29 mouse cellular contexts compared by ENCODE assay signal in the genomic region with DNA sequence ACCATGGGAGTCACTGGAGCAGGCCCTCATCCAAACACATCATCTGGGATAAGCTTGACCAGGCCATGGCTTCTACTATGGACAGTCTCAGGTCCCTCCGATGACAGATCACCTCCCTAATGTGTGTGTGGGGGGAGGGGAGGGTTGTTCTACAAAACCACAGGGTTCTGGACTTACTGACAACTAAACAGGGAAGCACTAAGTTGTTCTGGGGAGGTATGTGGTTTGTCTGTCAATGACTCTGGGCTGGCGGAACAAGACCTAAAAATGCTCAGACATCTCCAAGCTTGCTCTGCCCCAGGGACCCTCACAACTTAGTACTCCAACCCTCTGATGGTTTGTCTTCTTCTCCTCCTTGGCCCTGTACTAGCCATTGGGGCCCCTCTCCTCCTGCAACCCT.
"Had no signal": no experiment of that assay in that cellular context is flagged by ENCODE, and none has a peak within 500 bp of the region (broad histone marks: within the 10 kb centered on the region; RNA-seq: fewer than 3 reads in every experiment).

No protein-coding gene starts in this region.

- H3K27ac ChIP-seq: limb, embryonic 10.5 days; limb, embryonic 12.5 days; limb, embryonic 13.5 days; limb, embryonic 15.5 days; liver, embryonic 12.5 days; liver, embryonic 13.5 days; liver, embryonic 14.5 days; liver, embryonic 15.5 days; lung, embryonic 15.5 days; macrophage; midbrain, embryonic 10.5 days; midbrain, embryonic 12.5 days; midbrain, embryonic 13.5 days; midbrain, embryonic 15.5 days; neural tube, embryonic 12.5 days had no signal

- DNase-seq: left cerebral cortex, postnatal 4 days; liver, embryonic 13.5 days; liver, postnatal 0 days; lung, adult 18-20 months; lung, adult 2 months; lung, embryonic 14.5 days; lung, postnatal 10 days; lung, postnatal 14 days; lung, postnatal 36 days; lung, postnatal 4 days; midbrain, embryonic 14.5 days had no signal

- ATAC-seq: liver, embryonic 12.5 days; liver, postnatal 0 days; lung, postnatal 0 days; midbrain, embryonic 13.5 days; midbrain, embryonic 15.5 days; midbrain, embryonic 16.5 days had no signal

- H3K9ac ChIP-seq: limb, embryonic 12.5 days; limb, embryonic 13.5 days; limb, embryonic 15.5 days; liver, embryonic 12.5 days; liver, embryonic 13.5 days; liver, embryonic 14.5 days; liver, embryonic 15.5 days; liver, postnatal 0 days; lung, embryonic 14.5 days; lung, embryonic 15.5 days; midbrain, embryonic 12.5 days; midbrain, embryonic 13.5 days; midbrain, embryonic 15.5 days; neural tube, embryonic 12.5 days had no signal

- H3K27me3 ChIP-seq: limb, embryonic 12.5 days; limb, embryonic 13.5 days; limb, embryonic 15.5 days; liver, embryonic 12.5 days; liver, embryonic 13.5 days; liver, embryonic 15.5 days; lung, embryonic 15.5 days; midbrain, embryonic 12.5 days; midbrain, embryonic 13.5 days; midbrain, embryonic 15.5 days; neural tube, embryonic 12.5 days had no signal

- H3K36me3 ChIP-seq: limb, embryonic 10.5 days; limb, embryonic 12.5 days; limb, embryonic 13.5 days; limb, embryonic 15.5 days; liver, embryonic 12.5 days; liver, embryonic 13.5 days; liver, embryonic 15.5 days; lung, embryonic 15.5 days; midbrain, embryonic 10.5 days; midbrain, embryonic 12.5 days; midbrain, embryonic 13.5 days; midbrain, embryonic 15.5 days; neural tube, embryonic 12.5 days had no signal

- H3K4me3 ChIP-seq: limb, embryonic 10.5 days; limb, embryonic 12.5 days; limb, embryonic 13.5 days; limb, embryonic 15.5 days; liver, embryonic 12.5 days; liver, embryonic 13.5 days; liver, embryonic 15.5 days; lung, embryonic 15.5 days; megakaryocyte, embryonic 14.5 days; midbrain, embryonic 10.5 days; midbrain, embryonic 12.5 days; midbrain, embryonic 13.5 days; midbrain, embryonic 15.5 days; myocyte; neural tube, embryonic 12.5 days had no signal

- H3K4me1 ChIP-seq: limb, embryonic 10.5 days; limb, embryonic 12.5 days; limb, embryonic 13.5 days; limb, embryonic 15.5 days; liver, embryonic 13.5 days; lung, embryonic 15.5 days; midbrain, embryonic 10.5 days; midbrain, embryonic 12.5 days; midbrain, embryonic 13.5 days; midbrain, embryonic 15.5 days; neural tube, embryonic 12.5 days had no signal
